Mouse (Mus musculus) B cell, adult 2 months (primary cell): ENCODE data around the gene Dirc2.
A peak's percentile ranks its signal among the peaks of the same experiment; 100 is the strongest.

Experiments used
- DNase-seq, 2 experiments: peaks; one replicate each; pipeline ENCODE4 v3.0.0; 2022

Dirc2 gene

GRCm38 (mm10) chr16:35771606-35772005 is 2.5 kb upstream of the Dirc2 start:
- DNase-seq = no peak

- DNase-seq = no peak
These were observed 2.0 kb upstream of the Dirc2 start for GRCm38 (mm10) chr16:35771141-35771540.

- peak; percentile 93 to 94 for DNase-seq
These were observed 912 bp upstream of the Dirc2 start, which contains the start of gene Hspbap1 for GRCm38 (mm10) chr16:35769878-35770657. Gene Hspbap1, plus strand, starts transcription at chr16:35770375.

GRCm38 (mm10) chr16:35768469-35768784 is 729 bp downstream of the Dirc2 start:
- DNase-seq = no peak

GRCm38 (mm10) chr16:35766366-35766765 is 2.8 kb downstream of the Dirc2 start:
- no peak for DNase-seq

- peak; percentile 16 to 21 for DNase-seq
These were observed 3.7 kb downstream of the Dirc2 start for GRCm38 (mm10) chr16:35765449-35765848.

GRCm38 (mm10) chr16:35764941-35765340 is 4.2 kb downstream of the Dirc2 start:
- DNase-seq = peak in 1 of 2 experiments; percentile 7

- no peak for DNase-seq
These were observed 5.4 kb downstream of the Dirc2 start for GRCm38 (mm10) chr16:35763590-35764296.

GRCm38 (mm10) chr16:35759401-35759800 is 9.8 kb downstream of the Dirc2 start:
- DNase-seq = no peak

GRCm38 (mm10) chr16:35756697-35757096 is 12.5 kb downstream of the Dirc2 start:
- DNase-seq = no peak

- DNase-seq = no peak
These were observed 13.4 kb downstream of the Dirc2 start for GRCm38 (mm10) chr16:35755502-35756334.

GRCm38 (mm10) chr16:35753926-35754325 is 15.2 kb downstream of the Dirc2 start:
- no peak for DNase-seq

GRCm38 (mm10) chr16:35751841-35752240 is 17.3 kb downstream of the Dirc2 start:
- DNase-seq = no peak

GRCm38 (mm10) chr16:35749385-35749784 is 19.8 kb downstream of the Dirc2 start:
- DNase-seq = no peak

- no peak for DNase-seq
These were observed 20.9 kb downstream of the Dirc2 start for GRCm38 (mm10) chr16:35748237-35748603.

GRCm38 (mm10) chr16:35747417-35748236 is 21.5 kb downstream of the Dirc2 start:
- no peak for DNase-seq

- DNase-seq = no peak
These were observed 26.8 kb downstream of the Dirc2 start for GRCm38 (mm10) chr16:35742251-35742937.

GRCm38 (mm10) chr16:35741621-35742020 is 27.5 kb downstream of the Dirc2 start:
- no peak for DNase-seq

GRCm38 (mm10) chr16:35740943-35741342 is 28.2 kb downstream of the Dirc2 start:
- DNase-seq = no peak

GRCm38 (mm10) chr16:35740357-35740756 is 28.8 kb downstream of the Dirc2 start:
- no peak for DNase-seq

- no peak for DNase-seq
These were observed 29.6 kb downstream of the Dirc2 start for GRCm38 (mm10) chr16:35739548-35739947.
